Mouse (Mus musculus): Measurements from ENCODE around the gene Kcna10.

DNA sequence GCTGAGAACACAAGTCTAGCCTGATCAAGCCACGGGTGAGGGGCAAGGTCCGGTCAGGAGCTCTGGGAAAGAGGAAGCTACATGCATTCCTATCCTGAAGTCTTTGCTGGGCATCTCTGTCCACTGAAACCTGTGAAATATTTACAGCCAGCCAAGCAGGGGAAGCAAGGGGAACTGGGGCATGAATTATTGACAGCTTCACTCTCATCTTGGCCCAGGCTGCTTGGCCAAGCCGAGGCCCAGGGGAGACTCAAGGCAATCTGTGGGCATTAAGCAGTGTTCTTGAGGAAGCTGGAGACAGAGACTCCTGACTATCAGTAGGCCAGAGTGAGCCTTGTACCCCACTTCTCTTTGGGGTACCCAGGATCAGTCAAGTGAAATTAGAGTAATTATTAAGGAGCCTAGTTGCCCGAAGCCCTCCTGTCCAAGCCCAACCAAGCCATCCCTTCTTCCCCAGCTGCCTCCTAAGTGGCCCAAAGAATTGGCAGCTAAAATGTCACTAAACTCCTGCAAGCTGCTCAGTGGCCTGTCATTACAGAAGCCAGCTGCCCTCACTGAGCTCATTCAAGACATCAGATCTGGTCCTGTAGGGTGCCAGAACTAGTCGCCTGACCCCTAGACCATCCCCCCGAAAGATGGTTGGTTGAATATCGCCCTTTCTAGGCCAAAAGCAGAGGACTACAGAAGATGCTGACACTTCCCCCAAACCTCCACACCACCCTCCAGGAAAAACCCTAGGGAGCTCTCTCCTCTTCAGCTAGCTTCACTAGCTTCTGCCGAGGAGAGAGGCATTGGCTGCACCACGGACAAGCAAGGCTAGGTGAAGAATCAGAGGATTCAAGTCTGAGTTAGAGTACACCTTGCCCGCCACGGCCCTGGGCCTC, 28.8 kb upstream of the Kcna10 start:
- TF ChIP-seq POLR2A (IDR thresholded peaks at IDR 0.05; ENCODE audit: borderline replicate concordance, extremely low read depth, insufficient read depth, insufficient read length, poor library complexity, severe bottlenecking) (no peak), CTCF (IDR thresholded peaks at IDR 0.05; ENCODE audit: borderline replicate concordance, extremely low read depth, insufficient read depth, insufficient read length) (no peak)

Measured in brain, embryonic 14.5 days (tissue).